Mouse (Mus musculus) G1E (cell line): Measurements from ENCODE around the gene Aim2.

ENCODE experiments used
- CTCF ChIP-seq: IDR thresholded peaks from 2 replicates; pipeline ENCODE4 v1.5.1; 2012; ENCODE audit warnings: low read depth, low read length, inconsistent platforms, mixed read lengths
- GATA1 ChIP-seq: IDR thresholded peaks from 2 replicates; pipeline ENCODE4 v1.6.1; 2012; ENCODE audit warnings: borderline replicate concordance, low read length, inconsistent platforms, mixed read lengths
- GATA2 ChIP-seq: IDR thresholded peaks from 2 replicates; pipeline ENCODE4 v1.6.1; 2012; ENCODE audit warnings: low read depth, low read length, inconsistent platforms, borderline replicate concordance
- POLR2AphosphoS5 ChIP-seq: IDR thresholded peaks from 2 replicates; pipeline ENCODE4 v1.6.1; 2012; ENCODE audit warnings: low read depth, low read length, inconsistent platforms; ENCODE audit not compliant: insufficient replicate concordance
- TAL1 ChIP-seq: conservative IDR thresholded peaks from 2 replicates; pipeline ENCODE4 v1.6.1; 2012; ENCODE audit warnings: low read depth, low read length, inconsistent platforms, mixed read lengths

- TF ChIP-seq GATA1 (no peak), CTCF (no peak), POLR2AphosphoS5 (no peak), TAL1 (no peak), GATA2 (no peak)
These were observed 17.1 kb upstream of the Aim2 start, which contains the start of gene Ackr1 for GRCm38 (mm10) chr1:173333312-173334253.
